Mouse (Mus musculus): ENCODE measurements around the gene Slc37a1. TPM values are rescaled to one million over a fixed set of nuclear protein-coding genes. Genes with fewer than 3 reads are reported as not detected.

Gene Slc37a1
- total and polyA plus RNA-seq, 3 experiments: 14.2 to 15.0 TPM; not detected in 1

DNA sequence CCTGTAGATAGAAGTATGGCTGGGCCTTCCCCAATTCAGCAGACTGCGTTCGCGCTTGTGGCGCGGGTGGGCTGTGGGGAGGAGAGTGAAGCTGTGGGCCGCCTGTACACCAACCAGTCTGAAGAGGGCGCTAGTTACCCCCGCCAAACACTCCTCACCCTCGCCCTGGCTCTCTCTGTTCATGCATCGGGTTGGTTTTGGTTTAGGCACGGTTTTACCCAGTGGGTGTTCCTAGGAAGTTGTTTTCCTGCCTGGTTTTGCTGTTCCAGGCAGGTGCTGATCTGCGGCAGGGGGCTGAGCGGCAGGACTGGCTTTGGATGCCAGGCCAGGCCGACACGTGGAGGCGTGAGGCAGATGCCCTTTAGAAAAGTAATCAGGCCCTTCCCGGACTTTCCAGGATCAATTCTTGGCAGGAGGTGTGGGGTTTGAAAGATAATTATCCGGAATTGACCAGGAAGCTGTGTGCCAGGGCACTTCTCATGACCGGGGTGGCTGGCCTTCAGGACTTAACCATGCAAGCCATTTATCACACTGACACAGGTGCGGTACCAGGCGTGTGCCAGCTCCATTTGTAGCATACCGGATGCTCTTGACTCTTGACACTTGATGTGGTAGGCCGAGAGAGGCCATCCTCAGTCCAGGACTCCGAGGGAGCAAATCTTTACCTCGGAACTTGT is 8.8 kb downstream of the Slc37a1 start:
- peak overlapping the region; percentile 88 for H3K27ac ChIP-seq (ENCODE audit: control insufficient read depth, low read depth, low read length)
- peaks cover 11% of the 10 kb centered on the region for H3K79me2 ChIP-seq (ENCODE audit: control insufficient read depth, insufficient read depth, low read length, poor library complexity)
- no peaks in the 10 kb centered on the region for H3K9me3 ChIP-seq (replicated peaks; ENCODE audit: insufficient read depth, low read length)
- peak overlapping the region; percentile 57 to 94 for H3K4me3 ChIP-seq (ENCODE audit: control insufficient read depth in 1 of 2, insufficient read depth in 1 of 2, low read depth in 2 of 2, low read length in 2 of 2)
- DNase-seq (ENCODE audit: low read depth, low spot score): peak; percentile 88
- H3K9ac ChIP-seq (ENCODE audit: control insufficient read depth, low read depth, low read length, poor library complexity, severe bottlenecking): peak overlapping the region; percentile 91
- peaks cover 11 to 27% of the 10 kb centered on the region in 2 experiments for H3K4me1 ChIP-seq (ENCODE audit: control insufficient read depth in 1 of 2, insufficient read depth in 2 of 2, low read length in 2 of 2)
- H3K27me3 ChIP-seq (ENCODE audit: control insufficient read depth in 1 of 2, insufficient read depth in 2 of 2, low read length in 2 of 2): no peaks in the 10 kb centered on the region
- H3K36me3 ChIP-seq (ENCODE audit: control insufficient read depth in 1 of 2, insufficient read depth in 2 of 2, low read length in 2 of 2): peaks cover 0 to 17% of the 10 kb centered on the region in 2 experiments; a peak in 2 of 4 replicates
- TF ChIP-seq JUND (IDR thresholded peaks at IDR 0.05; ENCODE audit: low read depth, low read length) (no peak), RAD21 (IDR thresholded peaks at IDR 0.05; ENCODE audit: low read depth, low read length) (no peak; the same call in 1 of the 2 replicates), POLR2AphosphoS2 (IDR thresholded peaks at IDR 0.05; ENCODE audit: low read length) (no peak; the same call in 1 of the 2 replicates), GABPA (IDR thresholded peaks at IDR 0.05; ENCODE audit: low read depth, low read length) (no peak), MYC (IDR thresholded peaks at IDR 0.05; ENCODE audit: low read depth, low read length) (peak; percentile 51; the same call in 1 of the 2 replicates), ELF1 (IDR thresholded peaks at IDR 0.05; ENCODE audit: low read depth, low read length) (0 out of 2 replicates have a peak, but pooled peaks have one; percentile 16), CHD1 (IDR thresholded peaks at IDR 0.05; ENCODE audit: low read depth, low read length) (no peak), USF2 (IDR thresholded peaks at IDR 0.05; ENCODE audit: borderline replicate concordance in 1 of 2, insufficient read depth in 1 of 2, low read depth in 1 of 2, low read length in 2 of 2) (no peak), EP300 (IDR thresholded peaks at IDR 0.05; ENCODE audit: low read depth in 1 of 2, low read length in 2 of 2) (no peak), MAFK (IDR thresholded peaks at IDR 0.05; ENCODE audit: borderline replicate concordance, low read depth, low read length) (no peak), ZC3H11A (IDR thresholded peaks at IDR 0.05; ENCODE audit: low read depth, low read length) (no peak), USF1 (IDR thresholded peaks at IDR 0.05; ENCODE audit: low read depth, low read length) (no peak), CHD2 (IDR thresholded peaks at IDR 0.05; ENCODE audit: low read length) (no peak), SIN3A (IDR thresholded peaks at IDR 0.05; ENCODE audit: low read length) (peak; percentile 59; the same call in 1 of the 2 replicates), POLR2AphosphoS5 (IDR thresholded peaks at IDR 0.05; ENCODE audit: borderline replicate concordance, low read depth, low read length) (no peak), POLR2A (IDR thresholded peaks at IDR 0.05; ENCODE audit: control insufficient read depth in 1 of 2, insufficient read depth in 1 of 2, low read depth in 1 of 2, low read length in 2 of 2, poor library complexity in 1 of 2) (no peak; a peak in 1 of 4 replicates), GATA1 (IDR thresholded peaks at IDR 0.05; ENCODE audit: low read depth, low read length) (no peak), MEF2A (IDR thresholded peaks at IDR 0.05; ENCODE audit: extremely low read depth, insufficient replicate concordance, low read depth, low read length, poor library complexity, severe bottlenecking) (no peak), NRF1 (IDR thresholded peaks at IDR 0.05; ENCODE audit: insufficient read depth, low read depth, low read length, poor library complexity, severe bottlenecking) (no peak), E2F4 (IDR thresholded peaks at IDR 0.05; ENCODE audit: borderline replicate concordance, low read depth, low read length) (no peak), ZMIZ1 (IDR thresholded peaks at IDR 0.05; ENCODE audit: low read depth, low read length) (no peak), ZNF384 (IDR thresholded peaks at IDR 0.05; ENCODE audit: low read depth, low read length) (no peak), TAL1 (IDR thresholded peaks at IDR 0.05; ENCODE audit: low read length) (0 out of 2 replicates have a peak, but pooled peaks have one; percentile 17), MAX (IDR thresholded peaks at IDR 0.05; ENCODE audit: low read length) (no peak; the same call in none of the 2 replicates), SMC3 (IDR thresholded peaks at IDR 0.05; ENCODE audit: low read depth, low read length) (no peak; the same call in 1 of the 2 replicates), RCOR1 (IDR thresholded peaks at IDR 0.05; ENCODE audit: low read depth, low read length) (no peak), MYB (IDR thresholded peaks at IDR 0.05; ENCODE audit: low read depth, low read length) (no peak), CTCF (IDR thresholded peaks at IDR 0.05 in 2 of 3, conservative IDR thresholded peaks at IDR 0.05 in 1 of 3; ENCODE audit: control insufficient read depth in 1 of 3, insufficient read depth in 1 of 3, low read depth in 2 of 3, low read length in 3 of 3, poor library complexity in 1 of 3, severe bottlenecking in 1 of 3) (peak; percentile 76 to 86 (median 79)), HCFC1 (IDR thresholded peaks at IDR 0.05; ENCODE audit: low read depth, low read length) (peak; percentile 65), MXI1 (IDR thresholded peaks at IDR 0.05; ENCODE audit: low read depth, low read length) (no peak), TBP (IDR thresholded peaks at IDR 0.05; ENCODE audit: low read depth, low read length) (peak; percentile 39; the same call in 1 of the 2 replicates), TCF12 (IDR thresholded peaks at IDR 0.05; ENCODE audit: low read depth, low read length) (no peak), MAZ (IDR thresholded peaks at IDR 0.05; ENCODE audit: low read depth, low read length) (peak; percentile 56; the same call in 1 of the 2 replicates), UBTF (IDR thresholded peaks at IDR 0.05; ENCODE audit: borderline replicate concordance, insufficient read depth, low read depth, low read length) (no peak), NELFE (IDR thresholded peaks at IDR 0.05; ENCODE audit: low read depth, low read length) (peak; percentile 38; the same call in 1 of the 2 replicates), KAT2A (conservative IDR thresholded peaks at IDR 0.05; ENCODE audit: low read depth, low read length) (no peak)

Measured in MEL (cell line).